Mouse (Mus musculus): ENCODE data around the gene Plxnc1. TPM values are rescaled to one million over a fixed set of nuclear protein-coding genes. Genes with fewer than 3 reads are reported as not detected.

The Plxnc1 gene
- polyA plus RNA-seq (2012; fragmentation: generic; extraction: Trizol) = 0.05 TPM
- long read RNA-seq, experiment 1 = 0 reads
- long read RNA-seq, experiment 2 = 0 reads

DNA sequence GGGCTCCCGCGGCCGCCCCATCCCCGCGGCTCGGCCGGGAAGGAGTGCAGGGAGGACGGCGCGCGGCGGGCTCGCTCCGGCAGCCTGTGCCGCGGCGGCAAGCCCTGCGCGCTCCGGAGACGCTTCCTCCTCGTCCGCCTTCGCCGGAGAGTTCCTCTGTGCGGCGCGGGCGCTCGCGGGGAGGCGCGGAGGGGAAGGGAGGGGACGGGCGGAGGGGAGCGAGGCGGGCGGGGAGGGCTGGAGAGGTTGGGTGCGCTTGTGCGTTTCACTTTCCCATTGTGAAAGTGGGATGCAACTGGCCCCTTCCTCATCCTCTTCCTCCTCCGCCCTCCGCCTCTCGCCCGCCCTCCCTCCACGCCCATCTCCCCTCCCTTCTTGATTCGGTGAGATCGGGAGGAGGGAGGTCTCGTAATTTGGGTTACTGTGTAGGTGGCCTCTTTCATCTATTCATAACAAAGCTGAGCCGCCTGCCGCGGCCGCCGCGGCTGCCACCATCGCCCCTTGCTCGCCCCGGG, at the start of gene Plxnc1:
Gene Plxnc1, minus strand, starts transcription at position 145 of the 515 bp plus-strand sequence.
- H3K79me2 ChIP-seq (ENCODE audit: control insufficient read depth, insufficient read depth) = no peaks in the 10 kb centered on the region
- no peak within 1 kb of the TSS for H3K4me3 ChIP-seq (ENCODE audit: insufficient read depth, poor library complexity, severe bottlenecking)
- peaks cover 48% of the 10 kb centered on the region for H3K27me3 ChIP-seq (ENCODE audit: control insufficient read depth, insufficient read depth, insufficient read length)
- H3K36me3 ChIP-seq (ENCODE audit: control insufficient read depth, insufficient read depth) = no peaks in the 10 kb centered on the region
- no peaks in the 10 kb centered on the region for H3K79me3 ChIP-seq (ENCODE audit: low read depth)
- no peak for TF ChIP-seq FOSL1 (IDR thresholded peaks at IDR 0.05; ENCODE audit: insufficient read depth, low read length, poor library complexity, severe bottlenecking)
- TF ChIP-seq MYOD1 (IDR thresholded peaks at IDR 0.05; ENCODE audit: control insufficient read depth, insufficient read length, low read depth) = no peak
- TF ChIP-seq USF1 (IDR thresholded peaks at IDR 0.05; ENCODE audit: low read depth) = no peak
- TF ChIP-seq CTCF (IDR thresholded peaks at IDR 0.05; ENCODE audit: control insufficient read depth, insufficient read depth, insufficient read length) = no peak
- no peak for TF ChIP-seq CEBPB (IDR thresholded peaks at IDR 0.05; ENCODE audit: low read depth)
- no peak within 1 kb of the TSS for H3ac ChIP-seq (ENCODE audit: control insufficient read depth, insufficient read length, low read depth)

DNA sequence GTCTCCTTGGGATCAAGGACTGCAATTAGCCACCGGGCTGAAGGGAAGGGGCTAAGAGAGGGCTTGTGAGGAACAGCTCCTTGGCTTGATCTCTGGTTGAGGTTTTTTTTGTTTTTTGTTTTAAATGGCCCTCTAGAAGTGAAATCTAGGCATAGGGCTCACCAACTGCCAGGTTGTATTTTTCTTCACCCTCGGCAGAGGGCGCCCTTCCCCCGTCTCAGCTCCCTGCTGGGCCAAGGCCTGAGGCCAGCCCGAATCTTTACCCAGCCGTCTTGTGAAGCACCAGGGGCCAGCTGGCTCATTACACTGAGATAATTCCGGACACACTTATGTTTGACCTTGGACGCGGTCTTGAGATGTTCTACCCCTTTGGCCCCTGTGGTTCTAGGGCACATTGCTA, 47.5 kb upstream of the Plxnc1 start:
- no peaks in the 10 kb centered on the region for H3K27me3 ChIP-seq (ENCODE audit: control insufficient read depth, insufficient read depth, insufficient read length)
- no peaks in the 10 kb centered on the region for H3K79me3 ChIP-seq (ENCODE audit: low read depth)
- TF ChIP-seq MYOD1 (IDR thresholded peaks at IDR 0.05; ENCODE audit: control insufficient read depth, insufficient read length, low read depth) (peak; percentile 16), FOSL1 (IDR thresholded peaks at IDR 0.05; ENCODE audit: insufficient read depth, low read length, poor library complexity, severe bottlenecking) (no peak), CTCF (IDR thresholded peaks at IDR 0.05; ENCODE audit: control insufficient read depth, insufficient read depth, insufficient read length) (peak; percentile 72)
- no peak overlapping the region for H3K4me3 ChIP-seq (ENCODE audit: insufficient read depth, poor library complexity, severe bottlenecking)
- H3ac ChIP-seq (ENCODE audit: control insufficient read depth, insufficient read length, low read depth) = no peak overlapping the region
- H3K79me2 ChIP-seq (ENCODE audit: control insufficient read depth, insufficient read depth) = no peaks in the 10 kb centered on the region
- H3K36me3 ChIP-seq (ENCODE audit: control insufficient read depth, insufficient read depth) = no peaks in the 10 kb centered on the region

GRCm38 (mm10) chr10:94991564-94992097, 47.0 kb upstream of the Plxnc1 start:
- Histone ChIP-seq H3ac (ENCODE audit: control insufficient read depth, insufficient read length, low read depth) (no peak overlapping the region), H3K4me3 (ENCODE audit: insufficient read depth, poor library complexity, severe bottlenecking) (no peak overlapping the region), H3K27me3 (ENCODE audit: control insufficient read depth, insufficient read depth, insufficient read length) (no peaks in the 10 kb centered on the region), H3K36me3 (ENCODE audit: control insufficient read depth, insufficient read depth) (no peaks in the 10 kb centered on the region), H3K79me3 (ENCODE audit: low read depth) (no peaks in the 10 kb centered on the region), H3K79me2 (ENCODE audit: control insufficient read depth, insufficient read depth) (no peaks in the 10 kb centered on the region)
- TF ChIP-seq MYOD1 (IDR thresholded peaks at IDR 0.05; ENCODE audit: control insufficient read depth, insufficient read length, low read depth) = no peak
- peak; percentile 32 for TF ChIP-seq CTCF (IDR thresholded peaks at IDR 0.05; ENCODE audit: control insufficient read depth, insufficient read depth, insufficient read length)

DNA sequence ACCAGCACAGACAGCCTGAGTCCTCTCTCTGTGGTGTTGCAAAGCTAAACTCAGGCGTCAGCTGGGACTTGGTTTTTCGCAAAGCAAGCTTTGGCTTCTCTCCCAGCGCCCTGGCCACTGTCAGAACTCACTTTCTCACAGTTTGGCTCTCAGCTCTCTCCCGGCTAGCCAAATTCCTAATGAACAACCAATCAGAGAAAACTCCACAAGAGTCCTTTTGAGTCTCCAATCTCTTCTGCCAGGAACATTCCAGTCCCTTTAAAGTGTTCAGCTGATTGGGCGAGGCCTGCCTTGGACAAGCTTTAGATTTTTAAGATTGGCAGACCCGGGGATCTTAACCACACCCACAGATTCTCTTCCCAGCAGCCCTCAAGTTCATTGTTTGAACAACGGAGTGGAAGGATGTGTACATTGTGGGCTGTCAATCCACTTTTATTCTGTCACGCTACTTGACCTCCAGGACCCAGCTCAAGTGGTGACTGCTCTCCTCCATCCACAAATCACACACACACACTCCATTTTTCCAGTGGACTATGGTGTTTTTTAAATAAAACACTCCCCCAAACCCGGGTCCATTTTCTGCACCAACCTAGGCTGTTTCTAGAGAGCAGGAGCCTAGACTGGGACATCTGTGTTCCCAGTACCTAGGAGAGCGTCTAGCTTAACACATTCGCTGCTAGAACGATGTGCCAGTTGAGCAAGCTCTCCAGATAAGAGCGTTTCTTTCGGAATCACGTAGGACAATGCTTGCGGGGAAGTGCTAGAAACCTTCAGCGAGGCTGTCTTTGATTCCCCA, 46.3 kb upstream of the Plxnc1 start:
- no peaks in the 10 kb centered on the region for H3K79me3 ChIP-seq (ENCODE audit: low read depth)
- no peak overlapping the region for H3K4me3 ChIP-seq (ENCODE audit: insufficient read depth, poor library complexity, severe bottlenecking)
- no peaks in the 10 kb centered on the region for H3K27me3 ChIP-seq (ENCODE audit: control insufficient read depth, insufficient read depth, insufficient read length)
- H3K36me3 ChIP-seq (ENCODE audit: control insufficient read depth, insufficient read depth) = no peaks in the 10 kb centered on the region
- H3ac ChIP-seq (ENCODE audit: control insufficient read depth, insufficient read length, low read depth) = no peak overlapping the region
- TF ChIP-seq USF1 (IDR thresholded peaks at IDR 0.05; ENCODE audit: low read depth) (no peak), MAX (IDR thresholded peaks at IDR 0.05) (no peak), MYOD1 (IDR thresholded peaks at IDR 0.05; ENCODE audit: control insufficient read depth, insufficient read length, low read depth) (no peak), CTCF (IDR thresholded peaks at IDR 0.05; ENCODE audit: control insufficient read depth, insufficient read depth, insufficient read length) (no peak), MYOG (IDR thresholded peaks at IDR 0.05; ENCODE audit: control insufficient read depth, extremely low read depth, insufficient read length) (no peak), CEBPB (IDR thresholded peaks at IDR 0.05; ENCODE audit: low read depth) (no peak), FOSL1 (IDR thresholded peaks at IDR 0.05; ENCODE audit: insufficient read depth, low read length, poor library complexity, severe bottlenecking) (no peak)
- no peaks in the 10 kb centered on the region for H3K79me2 ChIP-seq (ENCODE audit: control insufficient read depth, insufficient read depth)

DNA sequence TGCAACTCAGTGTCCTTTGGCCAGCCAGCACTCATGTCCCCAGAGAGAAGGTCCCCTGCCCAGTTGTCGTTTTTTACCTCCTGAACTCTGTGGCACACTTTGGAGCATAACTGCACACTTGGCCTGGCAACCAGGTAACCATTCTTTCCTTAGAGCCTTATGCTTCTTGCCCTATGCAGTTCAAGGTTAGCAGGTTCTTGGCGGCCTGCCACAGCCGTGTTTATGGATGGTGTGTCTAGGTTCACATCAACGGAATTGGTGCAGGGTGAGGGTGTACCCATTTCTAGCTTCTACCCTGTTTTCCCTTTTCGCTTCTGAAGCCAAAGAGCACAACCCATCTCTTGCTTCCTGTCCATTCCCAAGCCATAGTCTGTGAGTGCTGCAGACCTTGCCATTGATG, 44.7 kb upstream of the Plxnc1 start:
- Histone ChIP-seq H3K4me3 (ENCODE audit: insufficient read depth, poor library complexity, severe bottlenecking) (no peak overlapping the region), H3K79me2 (ENCODE audit: control insufficient read depth, insufficient read depth) (no peaks in the 10 kb centered on the region), H3K36me3 (ENCODE audit: control insufficient read depth, insufficient read depth) (no peaks in the 10 kb centered on the region), H3K27me3 (ENCODE audit: control insufficient read depth, insufficient read depth, insufficient read length) (no peaks in the 10 kb centered on the region), H3ac (ENCODE audit: control insufficient read depth, insufficient read length, low read depth) (no peak overlapping the region), H3K79me3 (ENCODE audit: low read depth) (no peaks in the 10 kb centered on the region)
- TF ChIP-seq MYOG (IDR thresholded peaks at IDR 0.05; ENCODE audit: control insufficient read depth, extremely low read depth, insufficient read length) (no peak), MYOD1 (IDR thresholded peaks at IDR 0.05; ENCODE audit: control insufficient read depth, insufficient read length, low read depth) (no peak), MAX (IDR thresholded peaks at IDR 0.05) (no peak), CTCF (IDR thresholded peaks at IDR 0.05; ENCODE audit: control insufficient read depth, insufficient read depth, insufficient read length) (no peak), FOSL1 (IDR thresholded peaks at IDR 0.05; ENCODE audit: insufficient read depth, low read length, poor library complexity, severe bottlenecking) (no peak), CEBPB (IDR thresholded peaks at IDR 0.05; ENCODE audit: low read depth) (no peak)

DNA sequence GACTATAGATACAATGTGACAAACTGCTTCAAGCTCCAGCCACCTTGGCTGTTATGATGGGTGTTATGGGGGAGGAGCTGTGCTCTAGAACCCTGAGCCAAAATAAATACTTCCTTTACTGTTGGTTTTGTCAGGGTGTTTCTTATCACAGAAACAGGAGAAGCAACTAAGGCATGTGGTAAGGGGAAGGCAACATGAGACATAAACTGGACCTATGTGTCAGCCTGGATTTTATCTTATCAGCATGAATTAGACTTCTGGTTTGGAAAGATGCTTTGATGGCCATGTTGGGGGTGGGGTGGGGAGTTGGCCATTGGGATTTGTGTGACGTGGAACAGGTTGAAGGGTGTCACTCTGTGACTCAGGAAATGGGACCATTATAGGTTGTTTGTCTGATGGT, 40.5 kb upstream of the Plxnc1 start:
- no peak overlapping the region for H3K4me3 ChIP-seq (ENCODE audit: insufficient read depth, poor library complexity, severe bottlenecking)

More for the DNA sequence above, 40.5 kb upstream of the Plxnc1 start:
- Histone ChIP-seq H3K79me2 (ENCODE audit: control insufficient read depth, insufficient read depth) (no peaks in the 10 kb centered on the region), H3K79me3 (ENCODE audit: low read depth) (no peaks in the 10 kb centered on the region), H3K27me3 (ENCODE audit: control insufficient read depth, insufficient read depth, insufficient read length) (no peaks in the 10 kb centered on the region), H3K36me3 (ENCODE audit: control insufficient read depth, insufficient read depth) (no peaks in the 10 kb centered on the region), H3ac (ENCODE audit: control insufficient read depth, insufficient read length, low read depth) (no peak overlapping the region)
- no peak for TF ChIP-seq MYOD1 (IDR thresholded peaks at IDR 0.05; ENCODE audit: control insufficient read depth, insufficient read length, low read depth)

Measured in C2C12 (cell line).